Mouse (Mus musculus): Measurements from ENCODE around the gene Hist1h3b. TPM values are rescaled to one million over a fixed set of nuclear protein-coding genes. Genes with fewer than 3 reads are reported as not detected.
"Not testable (repeated sequence)": the region's sequence is repeated elsewhere in the genome, so short reads cannot be mapped to it uniquely, and the experiment has no call there.

The Hist1h3b gene
- total RNA-seq, 2 experiments from 2014 or later, result 19.3 to 26.5 TPM

GRCm38 (mm10) chr13:23763586-23764323, 11.7 kb downstream of the Hist1h3b start, which contains the start of gene Hist1h1a:
Gene Hist1h1a (plus strand): TSS chr13:23763666.
- DNase-seq (ENCODE audit: low spot score), result peak; percentile 60
- intact Hi-C loops (cut with DNase I), result loop anchor here (5.0 kb wide), 1 partner anchor 331 kb away; no protein-coding TSS in a partner anchor

- no peak for DNase-seq (ENCODE audit: low spot score)
- intact Hi-C loops (cut with DNase I), result loop anchor here (5.0 kb wide), 1 partner anchor 332 kb away; no protein-coding TSS in a partner anchor
Observed at GRCm38 (mm10) chr13:23764324-23765171, 12.5 kb downstream of the Hist1h3b start.

GRCm38 (mm10) chr13:23765172-23765513, 13.1 kb downstream of the Hist1h3b start:
- intact Hi-C loops (cut with DNase I), result no loop called here
- no peak for DNase-seq (ENCODE audit: low spot score)

- no peak for DNase-seq (ENCODE audit: low spot score)
- intact Hi-C loops (cut with DNase I), result no loop called here
Observed at GRCm38 (mm10) chr13:23766772-23767171, 14.7 kb downstream of the Hist1h3b start.

- no peak for DNase-seq (ENCODE audit: low spot score)
- intact Hi-C loops (cut with DNase I), result no loop called here
Observed at GRCm38 (mm10) chr13:23768834-23769397, 16.8 kb downstream of the Hist1h3b start.

GRCm38 (mm10) chr13:23769613-23770012, 17.5 kb downstream of the Hist1h3b start, which contains the start of gene Trim38:
Gene Trim38 (plus strand): TSS chr13:23769913.
- intact Hi-C loops (cut with DNase I); DNase-seq (ENCODE audit: low spot score): not testable (repeated sequence)

- peak; percentile 14 for DNase-seq (ENCODE audit: low spot score)
- intact Hi-C loops (cut with DNase I), result no loop called here
Observed at GRCm38 (mm10) chr13:23772561-23773313, 20.7 kb downstream of the Hist1h3b start.

- DNase-seq (ENCODE audit: low spot score), result no peak
- intact Hi-C loops (cut with DNase I), result no loop called here
Observed at GRCm38 (mm10) chr13:23778339-23778738, 26.3 kb downstream of the Hist1h3b start.

GRCm38 (mm10) chr13:23779025-23779424, 27.0 kb downstream of the Hist1h3b start:
- intact Hi-C loops (cut with DNase I), result no loop called here
- DNase-seq (ENCODE audit: low spot score), result no peak

- no peak for DNase-seq (ENCODE audit: low spot score)
- intact Hi-C loops (cut with DNase I), result loop anchor here (2.0 to 5.0 kb wide), 3 partner anchors 95 to 504 kb away; partner anchors contain the start of gene Carmil1
Observed at GRCm38 (mm10) chr13:23792520-23792919, 40.5 kb downstream of the Hist1h3b start.

GRCm38 (mm10) chr13:23799405-23799804, 47.3 kb downstream of the Hist1h3b start:
- intact Hi-C loops (cut with DNase I), result no loop called here
- DNase-seq (ENCODE audit: low spot score), result no peak

Small RNAs within 50 kb of the gene (microRNA-seq; reads per million reads assigned to microRNA genes)
- gene Gm44314 (not detected), gene Gm44484 (not detected)

Other genes with a start within 250 kb of the Hist1h3b start
- 100 to 1,000 TPM; 272 to 334 TPM for gene Hist1h4h, start 221.2 kb upstream of the Hist1h3b start, total RNA-seq (2021)
- 10 to 100 TPM; 13.7 to 25.9 TPM for gene Hist1h2af, start 218.4 kb upstream of the Hist1h3b start, total RNA-seq (2021)
- 1 to 10 TPM; 3.4 to 4.1 TPM for gene Hist1h3g, start 216.8 kb upstream of the Hist1h3b start, total RNA-seq (2021)
- 1 to 10 TPM; 1.4 to 1.9 TPM for gene Hist1h2bh, start 208.9 kb upstream of the Hist1h3b start, total RNA-seq (2021)
- 10 to 100 TPM in 1 of 2 experiments, 1 to 10 TPM in 1; 6.4 to 10.6 TPM for gene Hist1h3f, start 208.2 kb upstream of the Hist1h3b start, total RNA-seq (2021)
- gene Hist1h4f, start 200.6 kb upstream of the Hist1h3b start, total RNA-seq (2021), result 10 to 100 TPM; 33.0 to 46.9 TPM
- gene Hist1h1d, start 199.0 kb upstream of the Hist1h3b start, total RNA-seq (2021), result 1 to 10 TPM; 1.8 to 2.5 TPM
- gene Hist1h3e, start 189.9 kb upstream of the Hist1h3b start, total RNA-seq (2021), result 10 to 100 TPM; 15.4 to 27.3 TPM
- gene Hist1h2ae, start 181.0 kb upstream of the Hist1h3b start, total RNA-seq (2021), result 1 to 10 TPM; 3.4 to 4.1 TPM
- gene Hist1h2bg, start 180.9 kb upstream of the Hist1h3b start, total RNA-seq (2021), result 10 to 100 TPM; 28.4 to 48.1 TPM
- gene Hist1h2bf, start 178.1 kb upstream of the Hist1h3b start, total RNA-seq (2021), result 10 to 100 TPM; 16.8 to 17.6 TPM
- 1 to 10 TPM; 2.4 to 4.8 TPM for gene Hist1h2ad, start 177.9 kb upstream of the Hist1h3b start, total RNA-seq (2021)
- 1 to 10 TPM; 3.4 to 3.6 TPM for gene Hist1h3d, start 176.5 kb upstream of the Hist1h3b start, total RNA-seq (2021)
- 10 to 100 TPM; 54.4 to 63.1 TPM for gene Hist1h4d, start 170.7 kb upstream of the Hist1h3b start, total RNA-seq (2021)
- 10 to 100 TPM; 10.5 to 10.7 TPM for gene Hist1h2be, start 131.1 kb upstream of the Hist1h3b start, total RNA-seq (2021)
- gene Hist1h1e, start 129.7 kb upstream of the Hist1h3b start, total RNA-seq (2021), result 10 to 100 TPM; 35.6 to 42.0 TPM
- gene Hist1h2ac, start 68.3 kb upstream of the Hist1h3b start, total RNA-seq (2021), result 1 to 10 TPM; 1.5 to 1.9 TPM
- gene Hist1h2bc, start 68.1 kb upstream of the Hist1h3b start, total RNA-seq (2021), result 10 to 100 TPM; 73.7 to 74.9 TPM
- not detected for gene Hist1h1t, start 56.5 kb upstream of the Hist1h3b start, total RNA-seq (2021)
- 10 to 100 TPM; 42.4 to 60.8 TPM for gene Hist1h4c, start 53.8 kb upstream of the Hist1h3b start, total RNA-seq (2021)
- 10 to 100 TPM; 48.9 to 50.3 TPM for gene Hfe, start 41.4 kb upstream of the Hist1h3b start, total RNA-seq (2021)
- gene Hist1h1c, start 13.5 kb upstream of the Hist1h3b start, total RNA-seq (2021), result 100 to 1,000 TPM; 134 to 160 TPM
- 1 to 10 TPM; 3.2 to 9.1 TPM for gene Hist1h3c, start 6.7 kb upstream of the Hist1h3b start, total RNA-seq (2021)
- gene Hist1h2bb, start 5.5 kb upstream of the Hist1h3b start, total RNA-seq (2021), result 10 to 100 TPM in 1 of 2 experiments, 1 to 10 TPM in 1; 9.6 to 11.4 TPM
- gene Hist1h2ab, start 1.1 kb upstream of the Hist1h3b start, total RNA-seq (2021), result 10 to 100 TPM; 12.7 to 17.0 TPM
- 10 to 100 TPM; 13.3 to 23.6 TPM for gene Hist1h4b, start 4.7 kb downstream of the Hist1h3b start, total RNA-seq (2021)
- 10 to 100 TPM; 12.6 to 15.8 TPM for gene Hist1h4a, start 9.0 kb downstream of the Hist1h3b start, total RNA-seq (2021)
- gene Hist1h3a, start 10.1 kb downstream of the Hist1h3b start, total RNA-seq (2021), result 10 to 100 TPM; 15.8 to 18.0 TPM
- 1 to 10 TPM; 5.4 to 9.2 TPM for gene Hist1h1a, start 11.4 kb downstream of the Hist1h3b start, total RNA-seq (2021)
- gene Trim38, start 17.6 kb downstream of the Hist1h3b start, total RNA-seq (2021), result not detected
- not detected for gene Slc17a2, start 54.7 kb downstream of the Hist1h3b start, total RNA-seq (2021)
- gene Slc17a3, start 87.2 kb downstream of the Hist1h3b start, total RNA-seq (2021), result not detected
- gene Slc17a1, start 115.5 kb downstream of the Hist1h3b start, total RNA-seq (2021), result not detected
- gene Slc17a4, start 162.7 kb downstream of the Hist1h3b start, total RNA-seq (2021), result not detected
- not detected for gene Hist1h2ba, start 181.9 kb downstream of the Hist1h3b start, total RNA-seq (2021)
- gene Hist1h2aa, start 182.2 kb downstream of the Hist1h3b start, total RNA-seq (2021), result not detected
- not detected for gene Scgn, start 238.9 kb downstream of the Hist1h3b start, total RNA-seq (2021)

Measured in heart, postnatal 25 days (tissue).